Mouse (Mus musculus) ES-E14 (cell line): ENCODE data around the gene Lmcd1.

Experiments
- CHD2 ChIP-seq: IDR thresholded peaks from 2 replicates; pipeline ENCODE4 v1.6.1; 2014; ENCODE audit warnings: mild to moderate bottlenecking, low read depth, low read length, inconsistent platforms
- HCFC1 ChIP-seq: IDR thresholded peaks from 2 replicates; pipeline ENCODE4 v1.6.1; 2012; ENCODE audit warnings: low read length, inconsistent platforms, borderline replicate concordance; ENCODE audit not compliant: insufficient read depth
- MAFK ChIP-seq: IDR thresholded peaks from 2 replicates; pipeline ENCODE4 v1.6.1; 2014; ENCODE audit warnings: mild to moderate bottlenecking, low read depth, low read length, inconsistent platforms; ENCODE audit not compliant: insufficient read depth
- ZC3H11A ChIP-seq: IDR thresholded peaks from 2 replicates; pipeline ENCODE4 v1.6.1; 2012; ENCODE audit warnings: low read depth, mild to moderate bottlenecking, inconsistent platforms, low read length, borderline replicate concordance
- ZNF384 ChIP-seq: IDR thresholded peaks from 2 replicates; pipeline ENCODE4 v1.6.1; 2012; ENCODE audit warnings: low read depth, low read length, inconsistent platforms

DNA sequence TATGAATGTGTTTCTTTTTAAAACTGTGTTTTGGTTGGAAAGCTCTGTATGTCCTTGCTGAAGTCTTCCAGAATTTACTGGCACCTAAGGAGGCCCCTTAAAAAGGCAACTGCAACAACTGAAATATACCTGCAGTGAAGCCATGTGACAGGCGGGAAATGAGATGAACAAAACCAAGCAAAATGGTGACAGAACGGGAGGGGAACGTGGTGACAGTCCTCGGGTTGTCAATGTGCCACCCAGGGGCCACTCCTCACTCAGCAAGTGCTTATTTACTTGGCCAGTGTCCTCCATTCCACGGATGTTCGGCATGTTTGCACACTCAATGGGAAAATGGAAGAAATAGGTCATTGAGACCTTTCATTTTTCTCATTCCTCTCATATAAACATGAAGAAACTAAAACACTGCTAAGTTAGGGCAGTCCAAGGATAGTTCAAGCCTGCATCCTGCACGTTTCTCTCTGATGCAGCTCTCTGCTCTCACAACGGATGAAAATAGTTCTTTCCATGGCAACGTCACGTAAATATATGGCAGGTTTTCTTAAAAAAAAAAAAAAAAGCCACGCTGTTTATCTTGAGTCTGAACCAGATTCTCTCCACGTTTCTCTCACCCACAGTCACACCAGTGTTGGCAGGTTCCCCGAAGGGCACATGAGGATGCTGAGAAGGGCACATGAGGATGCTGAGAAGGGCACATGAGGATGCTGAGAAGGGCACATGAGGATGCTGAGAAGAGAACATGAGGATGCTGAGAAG is 49.5 kb upstream of the Lmcd1 start:
- TF ChIP-seq HCFC1 (no peak), CHD2 (no peak), ZNF384 (no peak), MAFK (no peak), ZC3H11A (no peak)
